Mouse (Mus musculus) liver, postnatal 0 days (tissue): ENCODE measurements at regions not wholly inside any gene's neighbourhood (a gene's known extent, or its start where the extent isn't known, plus 50 kb on each side); places are given as distances from the start of the nearest gene placed in this dataset.

ENCODE experiments used
- ATAC-seq: fragments of 200-750 bp; cut with Nextera tagmentation; 2 replicates; pipeline ENCODE4 v1.8.0; 2017; ENCODE audit warnings: mild to moderate bottlenecking, moderate library complexity
- DNase-seq: peaks from one replicate; pipeline ENCODE4 v3.0.0-alpha.2; 2016
- H3K27ac ChIP-seq: fragments of 300-500 bp; sonication (generic); 2 replicates; pipeline ENCODE4 v1.5.1; 2014; ENCODE audit warnings: antibody characterized with exemption, moderate library complexity, mild to moderate bottlenecking, low read depth
- H3K27me3 ChIP-seq: fragments of 300-500 bp; sonication (generic); 2 replicates; pipeline ENCODE4 v1.6.1; 2014; ENCODE audit warnings: low read length, control low read depth, mixed read lengths; ENCODE audit not compliant: insufficient read depth
- H3K36me3 ChIP-seq: fragments of 300-500 bp; sonication (generic); replicated peaks from 2 replicates; pipeline ENCODE4 v1.6.1; 2014; ENCODE audit warnings: mild to moderate bottlenecking, control low read depth, low read length, moderate library complexity, mixed read lengths; ENCODE audit not compliant: insufficient read depth
- H3K4me1 ChIP-seq: fragments of 300-500 bp; sonication (generic); 2 replicates; pipeline ENCODE4 v1.6.1; 2014; ENCODE audit warnings: antibody characterized with exemption, mild to moderate bottlenecking, control low read depth; ENCODE audit not compliant: insufficient read depth
- H3K4me2 ChIP-seq: fragments of 300-500 bp; sonication (generic); 2 replicates; pipeline ENCODE4 v1.6.1; 2014; ENCODE audit warnings: low read depth, mild to moderate bottlenecking, low read length, moderate library complexity, mixed read lengths
- H3K4me3 ChIP-seq: fragments of 300-500 bp; sonication (generic); 2 replicates; pipeline ENCODE4 v1.5.1; 2014; ENCODE audit warnings: low read depth, low read length
- H3K9ac ChIP-seq: fragments of 300-500 bp; sonication (generic); replicated peaks from 2 replicates; pipeline ENCODE4 v1.6.1; 2014; ENCODE audit warnings: mild to moderate bottlenecking, moderate library complexity
- H3K9me3 ChIP-seq: fragments of 300-500 bp; sonication (generic); 2 replicates; pipeline ENCODE4 v1.6.1; 2016; ENCODE audit warnings: mild to moderate bottlenecking, control low read depth, low read length, mixed read lengths
- CTCF ChIP-seq: sonication (generic); IDR thresholded peaks from 2 replicates; pipeline ENCODE4 v1.5.1; 2016; ENCODE audit warnings: antibody characterized with exemption, low read depth
- EP300 ChIP-seq: IDR thresholded peaks from 2 replicates; pipeline ENCODE4 v1.6.1; 2016; ENCODE audit warnings: antibody characterized with exemption, low read depth, mild to moderate bottlenecking
- WGBS: fragments of 180-500 bp; shearing (Covaris S2); extraction: QIAGEN DNeasy Blood & Tissue Kit; methylation state at CpG from one replicate; pipeline ENCODE4 v1.1.7; 2014; ENCODE audit not compliant: insufficient replicate concordance; 5-methylcytosine and 5-hydroxymethylcytosine counted together

- no peaks in the 10 kb centered on the region for H3K9me3 ChIP-seq
- TF ChIP-seq EP300 (no peak), CTCF (no peak)
- WGBS, result 67% methylated on average over 4 of the region's 4 CpGs
- H3K9ac ChIP-seq, result no peak overlapping the region
- no peak for DNase-seq
- H3K27me3 ChIP-seq, result no peaks in the 10 kb centered on the region
- H3K4me2 ChIP-seq, result no peak overlapping the region
- no peak overlapping the region for H3K27ac ChIP-seq
- H3K4me3 ChIP-seq, result no peak overlapping the region
- no peak for ATAC-seq
- H3K4me1 ChIP-seq, result no peaks in the 10 kb centered on the region
- H3K36me3 ChIP-seq, result no peaks in the 10 kb centered on the region
Measured at GRCm38 (mm10) chr8:41939298-41939697, 522.4 kb upstream of the Frg1 start.

GRCm38 (mm10) chr8:41921106-41921505, 504.2 kb upstream of the Frg1 start:
- Histone ChIP-seq H3K27ac (no peak overlapping the region), H3K36me3 (no peaks in the 10 kb centered on the region), H3K4me2 (no peak overlapping the region), H3K27me3 (no peaks in the 10 kb centered on the region), H3K4me3 (no peak overlapping the region), H3K9ac (no peak overlapping the region), H3K9me3 (no peaks in the 10 kb centered on the region), H3K4me1 (no peaks in the 10 kb centered on the region)
- no peak for DNase-seq
- WGBS, result 80% methylated on average over 7 of the region's 7 CpGs
- no peak for TF ChIP-seq CTCF
- no peak for TF ChIP-seq EP300
- no peak for ATAC-seq

GRCm38 (mm10) chr8:41920536-41920935, 503.7 kb upstream of the Frg1 start:
- ATAC-seq (no peak), DNase-seq (no peak)
- Histone ChIP-seq H3K36me3 (no peaks in the 10 kb centered on the region), H3K4me2 (no peak overlapping the region), H3K4me1 (no peaks in the 10 kb centered on the region), H3K9ac (no peak overlapping the region), H3K9me3 (no peaks in the 10 kb centered on the region), H3K27ac (no peak overlapping the region), H3K4me3 (no peak overlapping the region), H3K27me3 (no peaks in the 10 kb centered on the region)
- TF ChIP-seq EP300, result no peak
- TF ChIP-seq CTCF, result no peak
- 82% methylated on average over 3 of the region's 3 CpGs for WGBS

GRCm38 (mm10) chr8:41878029-41878748, 461.3 kb upstream of the Frg1 start:
- DNase-seq, result no peak
- TF ChIP-seq EP300 (no peak), CTCF (no peak)

GRCm38 (mm10) chr8:41869681-41870356, 452.9 kb upstream of the Frg1 start:
- no peaks in the 10 kb centered on the region for H3K9me3 ChIP-seq
- TF ChIP-seq EP300 (no peak), CTCF (no peak)
- no peaks in the 10 kb centered on the region for H3K36me3 ChIP-seq
- H3K4me1 ChIP-seq, result no peaks in the 10 kb centered on the region
- no peak overlapping the region for H3K4me3 ChIP-seq
- H3K9ac ChIP-seq, result no peak overlapping the region
- DNase-seq, result no peak
- 74% methylated on average over 3 of the region's 3 CpGs for WGBS
- no peak overlapping the region for H3K27ac ChIP-seq
- H3K27me3 ChIP-seq, result no peaks in the 10 kb centered on the region
- no peak overlapping the region for H3K4me2 ChIP-seq
- no peak for ATAC-seq

More at GRCm38 (mm10) chr8:41878029-41878748, 461.3 kb upstream of the Frg1 start:
- no peak for ATAC-seq
- Histone ChIP-seq H3K4me1 (no peaks in the 10 kb centered on the region), H3K27me3 (no peaks in the 10 kb centered on the region), H3K4me3 (no peak overlapping the region), H3K36me3 (no peaks in the 10 kb centered on the region), H3K27ac (no peak overlapping the region), H3K9me3 (no peaks in the 10 kb centered on the region), H3K4me2 (no peak overlapping the region), H3K9ac (no peak overlapping the region)
- 53% methylated on average over 2 of the region's 2 CpGs for WGBS

GRCm38 (mm10) chr8:41860918-41861317, 444.0 kb upstream of the Frg1 start:
- 72% methylated on average over 7 of the region's 7 CpGs for WGBS
- Histone ChIP-seq H3K9ac (no peak overlapping the region), H3K4me1 (no peaks in the 10 kb centered on the region), H3K36me3 (no peaks in the 10 kb centered on the region), H3K4me3 (no peak overlapping the region), H3K27ac (no peak overlapping the region), H3K9me3 (no peaks in the 10 kb centered on the region), H3K27me3 (no peaks in the 10 kb centered on the region), H3K4me2 (no peak overlapping the region)
- DNase-seq, result no peak
- TF ChIP-seq EP300, result no peak
- no peak for TF ChIP-seq CTCF
- ATAC-seq, result no peak
